Mouse (Mus musculus) midbrain, postnatal 0 days (tissue): ENCODE measurements at regions not wholly inside any gene's neighbourhood (a gene's known extent, or its start where the extent isn't known, plus 50 kb on each side); places are given as distances from the start of the nearest gene placed in this dataset.
A peak's percentile ranks its signal among the peaks of the same experiment; 100 is the strongest.

Source experiments
- ATAC-seq: fragments of 200-750 bp; cut with Nextera tagmentation; 2 replicates; pipeline ENCODE4 v1.8.0; 2017; ENCODE audit warnings: moderate number of reproducible peaks, mild to moderate bottlenecking, moderate TSS enrichment, moderate library complexity; ENCODE audit not compliant: low FRiP score
- DNase-seq: peaks from one replicate; pipeline ENCODE4 v3.0.0-alpha.2; 2015; ENCODE audit warnings: low spot score
- H3K27ac ChIP-seq: fragments of 300-500 bp; sonication (generic); 2 replicates; pipeline ENCODE4 v1.5.1; 2014; ENCODE audit warnings: low read depth, mild to moderate bottlenecking, low read length, mixed read lengths
- H3K27me3 ChIP-seq: fragments of 300-500 bp; sonication (generic); 2 replicates; pipeline ENCODE4 v1.6.1; 2014; ENCODE audit warnings: low read length, control low read depth, mixed read lengths; ENCODE audit not compliant: insufficient read depth
- H3K36me3 ChIP-seq: fragments of 300-500 bp; sonication (generic); 2 replicates; pipeline ENCODE4 v1.6.1; 2014; ENCODE audit warnings: low read length, control low read depth, mixed read lengths; ENCODE audit not compliant: insufficient read depth
- H3K4me1 ChIP-seq: fragments of 300-500 bp; sonication (generic); 2 replicates; pipeline ENCODE4 v1.6.1; 2014; ENCODE audit warnings: mild to moderate bottlenecking, control low read depth, antibody characterized with exemption, low read length, mixed read lengths; ENCODE audit not compliant: insufficient read depth
- H3K4me2 ChIP-seq: fragments of 300-500 bp; sonication (generic); 2 replicates; pipeline ENCODE4 v1.6.1; 2014; ENCODE audit warnings: low read depth, mild to moderate bottlenecking, low read length, mixed read lengths; ENCODE audit not compliant: poor library complexity, severe bottlenecking
- H3K4me3 ChIP-seq: fragments of 300-500 bp; sonication (generic); 2 replicates; pipeline ENCODE4 v1.5.1; 2014; ENCODE audit warnings: low read depth, mild to moderate bottlenecking, low read length, moderate library complexity
- H3K9ac ChIP-seq: fragments of 300-500 bp; sonication (generic); replicated peaks from 2 replicates; pipeline ENCODE4 v1.6.1; 2014; ENCODE audit warnings: mild to moderate bottlenecking, low read length, moderate library complexity, mixed read lengths; ENCODE audit not compliant: poor library complexity, severe bottlenecking
- H3K9me3 ChIP-seq: fragments of 300-500 bp; sonication (generic); 2 replicates; pipeline ENCODE4 v1.6.1; 2016; ENCODE audit warnings: low read length, control low read depth
- CTCF ChIP-seq: IDR thresholded peaks from 2 replicates; pipeline ENCODE4 v1.5.1; 2016; ENCODE audit warnings: antibody characterized with exemption, mild to moderate bottlenecking
- WGBS: fragments of 180-500 bp; shearing (Covaris S2); extraction: QIAGEN DNeasy Blood & Tissue Kit; methylation state at CpG from one replicate; pipeline ENCODE4 v1.1.7; 2014; 5-methylcytosine and 5-hydroxymethylcytosine counted together

- ATAC-seq (no peak), DNase-seq (no peak)
- H3K4me2 ChIP-seq = no peak overlapping the region
- H3K9ac ChIP-seq = no peak overlapping the region
- H3K4me3 ChIP-seq = no peak overlapping the region
- 77% methylated on average over 6 of the region's 6 CpGs for WGBS
- H3K27ac ChIP-seq = no peak overlapping the region
- no peak for TF ChIP-seq CTCF
- no peaks in the 10 kb centered on the region for H3K9me3 ChIP-seq
- H3K27me3 ChIP-seq = no peaks in the 10 kb centered on the region
- no peaks in the 10 kb centered on the region for H3K36me3 ChIP-seq
- H3K4me1 ChIP-seq = no peaks in the 10 kb centered on the region
These were observed 121.0 kb downstream of the Rbm26 start for GRCm38 (mm10) chr14:105056171-105056570.

- Histone ChIP-seq H3K4me3 (no peak overlapping the region), H3K36me3 (no peaks in the 10 kb centered on the region), H3K27ac (no peak overlapping the region), H3K4me1 (no peaks in the 10 kb centered on the region), H3K4me2 (no peak overlapping the region), H3K27me3 (no peaks in the 10 kb centered on the region), H3K9ac (no peak overlapping the region), H3K9me3 (no peaks in the 10 kb centered on the region)
- TF ChIP-seq CTCF = no peak
- ATAC-seq (no peak), DNase-seq (no peak)
These were observed 138.3 kb downstream of the Rbm26 start for GRCm38 (mm10) chr14:105038798-105039197.

GRCm38 (mm10) chr14:105034712-105035377 lies 142.3 kb downstream of the Rbm26 start:
- Histone ChIP-seq H3K4me1 (no peaks in the 10 kb centered on the region), H3K27me3 (no peaks in the 10 kb centered on the region), H3K4me3 (no peak overlapping the region), H3K9me3 (no peaks in the 10 kb centered on the region), H3K27ac (no peak overlapping the region), H3K36me3 (no peaks in the 10 kb centered on the region), H3K4me2 (peak overlapping the region; percentile 6; the same call in 1 of the 2 replicates), H3K9ac (no peak overlapping the region)
- DNase-seq = peak; percentile 76
- 35% methylated on average over 14 of the region's 14 CpGs for WGBS
- no peak for ATAC-seq
- peak; percentile 71 for TF ChIP-seq CTCF

- no peak overlapping the region for H3K27ac ChIP-seq
- DNase-seq = no peak
- no peak overlapping the region for H3K9ac ChIP-seq
- H3K4me1 ChIP-seq = 0 out of 2 replicates have a peak, but pooled peaks cover 3% of the 10 kb centered on the region
- no peaks in the 10 kb centered on the region for H3K36me3 ChIP-seq
- no peak overlapping the region for H3K4me2 ChIP-seq
- WGBS = 55% methylated on average over 6 of the region's 6 CpGs
- H3K9me3 ChIP-seq = no peaks in the 10 kb centered on the region
- no peaks in the 10 kb centered on the region for H3K27me3 ChIP-seq
- H3K4me3 ChIP-seq = no peak overlapping the region
- ATAC-seq = no peak
- TF ChIP-seq CTCF = no peak
These were observed 157.2 kb downstream of the Rbm26 start for GRCm38 (mm10) chr14:105019971-105020370.

GRCm38 (mm10) chr14:105016089-105016846 lies 160.9 kb downstream of the Rbm26 start:
- peak; percentile 65 for DNase-seq
- H3K9me3 ChIP-seq = no peaks in the 10 kb centered on the region
- 0 out of 2 replicates have a peak, but pooled peaks cover 3% of the 10 kb centered on the region for H3K4me1 ChIP-seq
- H3K27me3 ChIP-seq = no peaks in the 10 kb centered on the region
- H3K27ac ChIP-seq = no peak overlapping the region
- WGBS = 18% methylated on average over 17 of the region's 17 CpGs
- no peaks in the 10 kb centered on the region for H3K36me3 ChIP-seq
- peak overlapping the region; percentile 39 for H3K4me2 ChIP-seq
- H3K9ac ChIP-seq = 0 out of 2 replicates have a peak overlapping the region, but pooled peaks have one; percentile 13
- peak overlapping the region; percentile 18; the same call in 1 of the 2 replicates for H3K4me3 ChIP-seq
- peak; percentile 54 for TF ChIP-seq CTCF
- peak; percentile 46; the same call in 1 of the 2 replicates for ATAC-seq

GRCm38 (mm10) chr14:105015278-105015677 lies 161.8 kb downstream of the Rbm26 start:
- peak; percentile 30; the same call in 1 of the 2 replicates for TF ChIP-seq CTCF
- H3K27ac ChIP-seq = no peak overlapping the region
- H3K4me1 ChIP-seq = 0 out of 2 replicates have a peak, but pooled peaks cover 3% of the 10 kb centered on the region
- 85% methylated on average over 2 of the region's 2 CpGs for WGBS
- no peak overlapping the region for H3K9ac ChIP-seq
- DNase-seq = no peak
- no peak overlapping the region for H3K4me2 ChIP-seq
- no peaks in the 10 kb centered on the region for H3K27me3 ChIP-seq
- H3K36me3 ChIP-seq = no peaks in the 10 kb centered on the region
- no peak overlapping the region for H3K4me3 ChIP-seq
- no peak for ATAC-seq
- no peaks in the 10 kb centered on the region for H3K9me3 ChIP-seq
